Mouse (Mus musculus) C2C12 (cell line): Measurements from ENCODE around the gene Ccdc163.

Experiments
- CTCF ChIP-seq: IDR thresholded peaks from one replicate; pipeline ENCODE4 v1.5.1; 2011; ENCODE audit not compliant: control insufficient read depth, insufficient read depth, insufficient read length
- MYOD1 ChIP-seq: IDR thresholded peaks from one replicate; pipeline ENCODE4 v1.6.1; 2011; ENCODE audit warnings: low read depth; ENCODE audit not compliant: control insufficient read depth, insufficient read length

- no peak for TF ChIP-seq CTCF
- TF ChIP-seq MYOD1 = no peak
Measured at GRCm38 (mm10) chr4:116689309-116689876, 18.9 kb upstream of the Ccdc163 start.
